Mouse (Mus musculus): ENCODE measurements around the gene Cyb5r2. TPM values are rescaled to one million over a fixed set of nuclear protein-coding genes. Genes with fewer than 3 reads are reported as not detected.
A peak's percentile ranks its signal among the peaks of the same experiment; 100 is the strongest.

Gene Cyb5r2
- polyA plus RNA-seq, 2 experiments, result 0.02 to 0.04 TPM

GRCm38 (mm10) chr7:107714067-107714466, 43.8 kb downstream of the Cyb5r2 start:
- H3K36me3 ChIP-seq (replicated peaks; ENCODE audit: control insufficient read depth, insufficient read depth, low read depth), result no peaks in the 10 kb centered on the region
- H3K4me1 ChIP-seq (replicated peaks; ENCODE audit: control insufficient read depth in 2 of 2, insufficient read depth in 2 of 2, low read length in 1 of 2), result no peaks in the 10 kb centered on the region
- ATAC-seq (ENCODE audit: insufficient read depth) (no peak), DNase-seq (ENCODE audit: low read depth in 3 of 3, low spot score in 3 of 3) (no peak)
- H3K27me3 ChIP-seq (ENCODE audit: control insufficient read depth, insufficient read depth, low read length), result no peaks in the 10 kb centered on the region
- no peak overlapping the region for H3K9ac ChIP-seq (replicated peaks)
- 76% methylated on average over 5 of the region's 5 CpGs for WGBS (ENCODE audit: insufficient replicate concordance)
- TF ChIP-seq CTCF (IDR thresholded peaks at IDR 0.05; ENCODE audit: low read depth), result no peak
- H3K4me3 ChIP-seq (ENCODE audit: insufficient read depth in 1 of 2, low read depth in 2 of 2, low read length in 2 of 2), result no peak overlapping the region
- no peak overlapping the region for H3K27ac ChIP-seq
- no peak overlapping the region for H3K4me2 ChIP-seq (ENCODE audit: low read depth)
- no peaks in the 10 kb centered on the region for H3K9me3 ChIP-seq (ENCODE audit: control insufficient read depth, low read length)

GRCm38 (mm10) chr7:107712743-107713142, 45.1 kb downstream of the Cyb5r2 start:
- H3K9me3 ChIP-seq (ENCODE audit: control insufficient read depth, low read length), result no peaks in the 10 kb centered on the region
- H3K36me3 ChIP-seq (replicated peaks; ENCODE audit: control insufficient read depth, insufficient read depth, low read depth), result no peaks in the 10 kb centered on the region
- DNase-seq (ENCODE audit: low read depth in 3 of 3, low spot score in 3 of 3), result no peak
- H3K9ac ChIP-seq (replicated peaks), result no peak overlapping the region
- WGBS (ENCODE audit: insufficient replicate concordance), result 59% methylated on average over 6 of the region's 6 CpGs
- no peak overlapping the region for H3K4me3 ChIP-seq (ENCODE audit: insufficient read depth in 1 of 2, low read depth in 2 of 2, low read length in 2 of 2)
- H3K27me3 ChIP-seq (ENCODE audit: control insufficient read depth, insufficient read depth, low read length), result no peaks in the 10 kb centered on the region
- no peak overlapping the region for H3K4me2 ChIP-seq (ENCODE audit: low read depth)
- H3K27ac ChIP-seq, result no peak overlapping the region
- ATAC-seq (ENCODE audit: insufficient read depth), result no peak
- H3K4me1 ChIP-seq (replicated peaks; ENCODE audit: control insufficient read depth in 2 of 2, insufficient read depth in 2 of 2, low read length in 1 of 2), result peaks cover 0 to 4% of the 10 kb centered on the region in 2 experiments; a peak in 1 of 4 replicates
- TF ChIP-seq CTCF (IDR thresholded peaks at IDR 0.05; ENCODE audit: low read depth) (no peak), EP300 (IDR thresholded peaks at IDR 0.05; ENCODE audit: low read depth) (no peak)

DNA sequence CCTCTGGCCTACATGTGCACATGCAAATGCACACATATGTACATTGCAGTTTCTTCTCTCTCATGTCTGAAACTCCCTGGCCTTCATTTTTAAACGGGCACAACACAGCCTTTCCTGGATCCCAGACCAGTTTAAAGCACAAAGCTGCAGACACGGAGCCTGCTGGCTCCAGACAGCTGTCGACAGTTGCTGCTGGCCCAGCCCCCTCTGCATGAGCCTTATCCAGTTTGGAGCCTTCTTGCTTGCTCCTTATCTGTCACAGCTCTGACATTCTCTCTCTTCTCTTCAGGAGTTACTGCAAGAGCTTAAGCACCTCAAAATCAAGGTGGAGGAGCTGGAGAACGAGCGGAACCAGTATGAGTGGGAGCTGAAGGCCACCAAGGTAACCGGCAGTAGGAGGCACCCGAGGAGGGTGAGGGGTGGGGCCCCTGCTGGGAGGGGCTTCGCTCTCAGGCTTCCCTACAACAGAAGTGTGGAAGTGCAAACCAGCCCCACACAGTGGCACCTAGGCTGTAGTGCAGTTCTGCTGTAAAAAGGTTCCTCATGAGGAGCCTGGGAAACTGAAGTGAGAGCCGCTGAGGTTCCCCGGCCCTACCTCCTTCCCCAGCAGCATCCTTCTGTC, 49.2 kb downstream of the Cyb5r2 start:
- Histone ChIP-seq H3K27ac (no peak overlapping the region), H3K27me3 (ENCODE audit: control insufficient read depth, insufficient read depth, low read length) (no peaks in the 10 kb centered on the region), H3K4me1 (replicated peaks; ENCODE audit: control insufficient read depth in 2 of 2, insufficient read depth in 2 of 2, low read length in 1 of 2) (peaks cover 0 to 4% of the 10 kb centered on the region in 2 experiments; a peak in 1 of 4 replicates), H3K4me3 (ENCODE audit: insufficient read depth in 1 of 2, low read depth in 2 of 2, low read length in 2 of 2) (0 out of 4 replicates have a peak overlapping the region, but pooled peaks of 1 of the 2 experiments have one; percentile 6), H3K9ac (replicated peaks) (no peak overlapping the region), H3K4me2 (ENCODE audit: low read depth) (peak overlapping the region; percentile 39), H3K36me3 (replicated peaks; ENCODE audit: control insufficient read depth, insufficient read depth, low read depth) (no peaks in the 10 kb centered on the region), H3K9me3 (ENCODE audit: control insufficient read depth, low read length) (no peaks in the 10 kb centered on the region)
- WGBS (ENCODE audit: insufficient replicate concordance), result 2% methylated on average over 10 of the region's 10 CpGs
- peak; percentile 64 for TF ChIP-seq CTCF (IDR thresholded peaks at IDR 0.05; ENCODE audit: low read depth)
- TF ChIP-seq EP300 (IDR thresholded peaks at IDR 0.05; ENCODE audit: low read depth), result no peak
- ATAC-seq (ENCODE audit: insufficient read depth), result peak; percentile 83
- DNase-seq (ENCODE audit: low read depth in 3 of 3, low spot score in 3 of 3), result peak; percentile 26 to 34 (median 30)

- Histone ChIP-seq H3K9me3 (ENCODE audit: control insufficient read depth, low read length) (no peaks in the 10 kb centered on the region), H3K36me3 (replicated peaks; ENCODE audit: control insufficient read depth, insufficient read depth, low read depth) (no peaks in the 10 kb centered on the region), H3K9ac (replicated peaks) (no peak overlapping the region), H3K4me1 (replicated peaks; ENCODE audit: control insufficient read depth in 2 of 2, insufficient read depth in 2 of 2, low read length in 1 of 2) (peaks cover 0 to 4% of the 10 kb centered on the region in 2 experiments; a peak in 1 of 4 replicates), H3K4me2 (ENCODE audit: low read depth) (no peak overlapping the region), H3K27me3 (ENCODE audit: control insufficient read depth, insufficient read depth, low read length) (no peaks in the 10 kb centered on the region), H3K4me3 (ENCODE audit: insufficient read depth in 1 of 2, low read depth in 2 of 2, low read length in 2 of 2) (no peak overlapping the region), H3K27ac (no peak overlapping the region)
- DNase-seq (ENCODE audit: low read depth in 3 of 3, low spot score in 3 of 3), result no peak
- WGBS (ENCODE audit: insufficient replicate concordance), result 27% methylated on average over 9 of the region's 9 CpGs
- no peak for TF ChIP-seq CTCF (IDR thresholded peaks at IDR 0.05; ENCODE audit: low read depth)
- no peak for TF ChIP-seq EP300 (IDR thresholded peaks at IDR 0.05; ENCODE audit: low read depth)
- ATAC-seq (ENCODE audit: insufficient read depth), result no peak
Observed at GRCm38 (mm10) chr7:107707650-107708049, 50.2 kb downstream of the Cyb5r2 start.

DNA sequence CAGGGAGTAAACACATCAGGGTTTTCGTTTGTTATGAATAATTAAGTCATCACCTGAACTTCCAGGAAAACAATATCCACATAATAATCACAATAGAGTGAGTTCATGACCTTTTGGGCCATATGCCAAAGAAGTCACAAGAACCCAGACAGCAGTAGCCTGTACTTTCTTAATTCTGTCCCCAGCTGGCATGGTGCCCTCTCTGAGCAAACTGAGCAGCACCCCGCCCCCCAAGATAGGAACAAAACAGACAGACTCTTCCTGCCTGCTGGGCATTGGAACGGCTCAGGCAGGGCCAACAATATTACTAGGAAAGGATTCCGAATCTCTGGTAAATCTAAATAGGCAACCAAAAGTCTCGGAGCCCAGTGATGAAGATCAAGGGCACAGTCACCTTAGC, 51.9 kb downstream of the Cyb5r2 start:
- TF ChIP-seq EP300 (IDR thresholded peaks at IDR 0.05; ENCODE audit: low read depth) (no peak), CTCF (IDR thresholded peaks at IDR 0.05; ENCODE audit: low read depth) (no peak)
- Histone ChIP-seq H3K4me3 (ENCODE audit: insufficient read depth in 1 of 2, low read depth in 2 of 2, low read length in 2 of 2) (no peak overlapping the region), H3K4me2 (ENCODE audit: low read depth) (no peak overlapping the region), H3K4me1 (replicated peaks; ENCODE audit: control insufficient read depth in 2 of 2, insufficient read depth in 2 of 2, low read length in 1 of 2) (peaks cover 0 to 4% of the 10 kb centered on the region in 2 experiments; a peak in 1 of 4 replicates), H3K27ac (no peak overlapping the region), H3K27me3 (ENCODE audit: control insufficient read depth, insufficient read depth, low read length) (no peaks in the 10 kb centered on the region), H3K9me3 (ENCODE audit: control insufficient read depth, low read length) (no peaks in the 10 kb centered on the region), H3K36me3 (replicated peaks; ENCODE audit: control insufficient read depth, insufficient read depth, low read depth) (no peaks in the 10 kb centered on the region), H3K9ac (replicated peaks) (no peak overlapping the region)
- WGBS (ENCODE audit: insufficient replicate concordance), result 63% methylated on average over 5 of the region's 5 CpGs
- DNase-seq (ENCODE audit: low read depth in 3 of 3, low spot score in 3 of 3) (no peak), ATAC-seq (ENCODE audit: insufficient read depth) (no peak)

Data from liver, embryonic 14.5 days (tissue).